ENCODE assay signal across 28 mouse cellular contexts in the genomic region with DNA sequence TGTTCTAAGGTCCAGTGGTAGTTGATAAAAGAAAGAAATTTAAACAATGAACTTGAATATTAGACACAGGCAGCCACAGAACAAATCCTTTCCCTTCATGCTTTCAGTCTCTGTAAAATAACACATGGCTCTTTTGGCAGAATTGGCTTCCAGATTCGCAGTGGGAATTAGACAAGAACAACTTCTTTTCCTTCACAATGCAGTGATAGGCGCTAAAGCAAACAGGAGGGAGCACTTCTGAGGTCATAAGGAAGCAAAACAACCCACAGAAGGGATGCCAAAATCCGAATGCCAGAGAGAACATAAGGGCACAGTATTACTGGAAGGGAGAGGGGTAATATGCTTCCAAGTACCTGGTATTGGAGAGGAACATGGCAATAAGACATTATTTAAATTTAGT.
DNase-seq lines count a peak whose midpoint lies in the region; ATAC-seq lines count a peak whose summit lies in the region.
"Had no signal": no experiment of that assay in that cellular context is flagged by ENCODE, and none has a peak within 500 bp of the region (broad histone marks: within the 10 kb centered on the region; RNA-seq: fewer than 3 reads in every experiment).

No protein-coding gene starts in this region.

- H3K4me2 ChIP-seq in forebrain, embryonic 16.5 days (ENCODE audit: low read length): no peak overlapping the region
- H3K4me2 ChIP-seq in forebrain, embryonic 15.5 days (replicated peaks): no peak overlapping the region
- H3K4me2 ChIP-seq: heart, embryonic 12.5 days; limb, embryonic 15.5 days; lung, embryonic 14.5 days; midbrain, embryonic 13.5 days; neural tube, embryonic 13.5 days had no signal

- H3K36me3 ChIP-seq in forebrain, embryonic 16.5 days (ENCODE audit: control insufficient read depth, insufficient read depth): no peaks in the 10 kb centered on the region
- no peaks in the 10 kb centered on the region for H3K36me3 ChIP-seq in forebrain, embryonic 15.5 days
- H3K36me3 ChIP-seq: embryonic facial prominence, embryonic 10.5 days; heart, embryonic 12.5 days; hindbrain, embryonic 10.5 days; limb, embryonic 15.5 days; midbrain, embryonic 13.5 days; neural tube, embryonic 13.5 days had no signal

- ATAC-seq in forebrain, embryonic 16.5 days: peak; percentile 28; the same call in 1 of the 2 replicates
- no peak for ATAC-seq in forebrain, embryonic 15.5 days (replicated peaks)
- ATAC-seq: CD4-positive, CD25-positive, alpha-beta regulatory T cell, adult 4 months; intestine, postnatal 0 days; midbrain, embryonic 13.5 days had no signal

- H3K9ac ChIP-seq in forebrain, embryonic 16.5 days (replicated peaks; ENCODE audit: low read depth, low read length): no peak overlapping the region
- H3K9ac ChIP-seq in forebrain, embryonic 15.5 days (replicated peaks): no peak overlapping the region
- H3K9ac ChIP-seq: heart, embryonic 12.5 days; limb, embryonic 15.5 days; liver, embryonic 14.5 days; lung, embryonic 14.5 days; midbrain, embryonic 13.5 days; neural tube, embryonic 13.5 days had no signal

- peak; percentile 10 for DNase-seq in layer of hippocampus, adult 9-11 months
- no peak for DNase-seq in layer of hippocampus, adult 9-10 months (ENCODE audit: low spot score)
- peak; percentile 91 for DNase-seq in cerebellum, adult 9-11 months
- no peak for DNase-seq in gastrocnemius, postnatal 10 days
- no peak for DNase-seq in testis, postnatal 14 days (ENCODE audit: low spot score)
- DNase-seq: adrenal gland, postnatal 25 days; gastrocnemius, postnatal 25 days; heart, adult 18-20 months; heart, postnatal 10 days; kidney, postnatal 4 days; left cerebral cortex, postnatal 4 days; lung, embryonic 14.5 days; retina, postnatal 1 day; right cerebral cortex, postnatal 25 days; thymus, postnatal 14 days had no signal

- no peaks in the 10 kb centered on the region for H3K4me1 ChIP-seq in forebrain, embryonic 16.5 days (replicated peaks; ENCODE audit: control insufficient read depth, insufficient read depth, low read length)
- H3K4me1 ChIP-seq in forebrain, embryonic 15.5 days: no peaks in the 10 kb centered on the region
- H3K4me1 ChIP-seq: embryonic facial prominence, embryonic 10.5 days; heart, embryonic 12.5 days; hindbrain, embryonic 10.5 days; limb, embryonic 15.5 days; megakaryocyte, embryonic 14.5 days; midbrain, embryonic 13.5 days; neural tube, embryonic 13.5 days had no signal

- no peaks in the 10 kb centered on the region for H3K9me3 ChIP-seq in forebrain, embryonic 16.5 days (ENCODE audit: control insufficient read depth, low read length)
- H3K9me3 ChIP-seq in forebrain, embryonic 15.5 days: no peaks in the 10 kb centered on the region
- H3K9me3 ChIP-seq: embryonic facial prominence, embryonic 10.5 days; heart, embryonic 12.5 days; hindbrain, embryonic 10.5 days; limb, embryonic 15.5 days; megakaryocyte, embryonic 14.5 days; midbrain, embryonic 13.5 days; neural tube, embryonic 13.5 days had no signal

- 60% methylated on average over 3 of the region's 3 CpGs for WGBS in forebrain, embryonic 16.5 days
- 56% methylated on average over 3 of the region's 3 CpGs for WGBS in forebrain, embryonic 15.5 days

- no peaks in the 10 kb centered on the region for H3K27me3 ChIP-seq in forebrain, embryonic 16.5 days (replicated peaks; ENCODE audit: control insufficient read depth, insufficient read depth, low read length)
- no peaks in the 10 kb centered on the region for H3K27me3 ChIP-seq in forebrain, embryonic 15.5 days
- H3K27me3 ChIP-seq: heart, embryonic 12.5 days; limb, embryonic 15.5 days; midbrain, embryonic 13.5 days; neural tube, embryonic 13.5 days had no signal

- no peak overlapping the region for H3K4me3 ChIP-seq in forebrain, embryonic 16.5 days (replicated peaks; ENCODE audit: low read length)
- H3K4me3 ChIP-seq in forebrain, embryonic 15.5 days: no peak overlapping the region
- H3K4me3 ChIP-seq: embryonic facial prominence, embryonic 10.5 days; heart, embryonic 12.5 days; hindbrain, embryonic 10.5 days; left cerebral cortex, adult 2 months; limb, embryonic 15.5 days; megakaryocyte, embryonic 14.5 days; midbrain, embryonic 13.5 days; neural tube, embryonic 13.5 days had no signal

- no peak overlapping the region for H3K27ac ChIP-seq in forebrain, embryonic 16.5 days (ENCODE audit: low read length)
- no peak overlapping the region for H3K27ac ChIP-seq in forebrain, embryonic 15.5 days (replicated peaks)
- H3K27ac ChIP-seq: embryonic facial prominence, embryonic 10.5 days; hindbrain, embryonic 10.5 days; left cerebral cortex, adult 2 months; limb, embryonic 15.5 days; liver, embryonic 14.5 days; midbrain, embryonic 13.5 days; neural tube, embryonic 13.5 days had no signal

Comparison
In these comparisons a context has a peak if more than half of its experiments do, and no peak if none do; other contexts are left out.
1. DNase-seq: peak in layer of hippocampus, adult 9-11 months (single experiment) and cerebellum, adult 9-11 months (single experiment); none in layer of hippocampus, adult 9-10 months (single experiment), gastrocnemius, postnatal 10 days (single experiment) and testis, postnatal 14 days (single experiment).